Mouse (Mus musculus) ES-E14 (cell line): ENCODE measurements around the gene Cd96.

Experiments used
- CHD2 ChIP-seq: IDR thresholded peaks from 2 replicates; pipeline ENCODE4 v1.6.1; 2014; ENCODE audit warnings: mild to moderate bottlenecking, low read depth, low read length, inconsistent platforms
- HCFC1 ChIP-seq: IDR thresholded peaks from 2 replicates; pipeline ENCODE4 v1.6.1; 2012; ENCODE audit warnings: low read length, inconsistent platforms, borderline replicate concordance; ENCODE audit not compliant: insufficient read depth
- MAFK ChIP-seq: IDR thresholded peaks from 2 replicates; pipeline ENCODE4 v1.6.1; 2014; ENCODE audit warnings: mild to moderate bottlenecking, low read depth, low read length, inconsistent platforms; ENCODE audit not compliant: insufficient read depth
- ZC3H11A ChIP-seq: IDR thresholded peaks from 2 replicates; pipeline ENCODE4 v1.6.1; 2012; ENCODE audit warnings: low read depth, mild to moderate bottlenecking, inconsistent platforms, low read length, borderline replicate concordance
- ZNF384 ChIP-seq: IDR thresholded peaks from 2 replicates; pipeline ENCODE4 v1.6.1; 2012; ENCODE audit warnings: low read depth, low read length, inconsistent platforms

GRCm38 (mm10) chr16:46092935-46093334 is 27.1 kb downstream of the Cd96 start:
- TF ChIP-seq ZNF384 = no peak
- TF ChIP-seq HCFC1 = no peak
- no peak for TF ChIP-seq ZC3H11A
- no peak for TF ChIP-seq CHD2
- TF ChIP-seq MAFK = no peak
